Mouse (Mus musculus): ENCODE measurements at regions not wholly inside any gene's neighbourhood (a gene's known extent, or its start where the extent isn't known, plus 50 kb on each side); places are given as distances from the start of the nearest gene placed in this dataset.

- Histone ChIP-seq H3K4me3 (no peak overlapping the region), H3K27me3 (ENCODE audit: insufficient read depth, poor library complexity, severe bottlenecking) (no peaks in the 10 kb centered on the region), H3K4me1 (replicated peaks) (0 out of 2 replicates have a peak, but pooled peaks cover 4% of the 10 kb centered on the region), H3K27ac (no peak overlapping the region), H3K36me3 (no peaks in the 10 kb centered on the region), H3K9me3 (no peaks in the 10 kb centered on the region)
- DNase-seq (ENCODE audit: low spot score) = no peak
Observed at GRCm38 (mm10) chr4:27715696-27716095, 1097.2 kb upstream of the Epha7 start.

GRCm38 (mm10) chr4:27727761-27728160, 1085.2 kb upstream of the Epha7 start:
- H3K9me3 ChIP-seq = no peaks in the 10 kb centered on the region
- no peaks in the 10 kb centered on the region for H3K27me3 ChIP-seq (ENCODE audit: insufficient read depth, poor library complexity, severe bottlenecking)
- no peak for DNase-seq (ENCODE audit: low spot score)
- H3K27ac ChIP-seq = no peak overlapping the region
- H3K4me3 ChIP-seq = no peak overlapping the region
- 91% methylated on average over 3 of the region's 3 CpGs for WGBS
- no peaks in the 10 kb centered on the region for H3K4me1 ChIP-seq (replicated peaks)
- H3K36me3 ChIP-seq = no peaks in the 10 kb centered on the region

DNA sequence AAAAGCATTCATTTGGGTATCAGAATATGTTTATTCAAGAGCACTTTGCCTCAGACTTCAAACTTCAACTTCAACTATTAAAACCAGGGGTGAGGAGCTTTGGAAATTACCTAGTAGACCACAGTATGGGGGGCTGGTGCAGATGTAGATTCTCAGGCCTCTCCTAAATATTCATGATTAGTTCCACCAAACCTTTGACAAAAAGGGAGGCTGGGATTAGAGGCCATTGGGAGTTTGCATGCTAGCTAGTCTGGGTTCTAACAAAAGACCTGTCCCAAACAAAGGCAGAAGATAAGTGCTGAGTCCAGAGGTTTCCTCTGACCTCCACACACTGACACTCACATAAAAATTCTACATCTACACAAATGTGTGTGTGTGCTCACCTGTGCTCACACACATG, 1078.8 kb upstream of the Epha7 start:
- no peak for DNase-seq (ENCODE audit: low spot score)
- H3K9me3 ChIP-seq = no peaks in the 10 kb centered on the region
- H3K36me3 ChIP-seq = no peaks in the 10 kb centered on the region
- H3K4me3 ChIP-seq = no peak overlapping the region
- H3K27me3 ChIP-seq (ENCODE audit: insufficient read depth, poor library complexity, severe bottlenecking) = no peaks in the 10 kb centered on the region
- no peaks in the 10 kb centered on the region for H3K4me1 ChIP-seq (replicated peaks)
- no peak overlapping the region for H3K27ac ChIP-seq

DNA sequence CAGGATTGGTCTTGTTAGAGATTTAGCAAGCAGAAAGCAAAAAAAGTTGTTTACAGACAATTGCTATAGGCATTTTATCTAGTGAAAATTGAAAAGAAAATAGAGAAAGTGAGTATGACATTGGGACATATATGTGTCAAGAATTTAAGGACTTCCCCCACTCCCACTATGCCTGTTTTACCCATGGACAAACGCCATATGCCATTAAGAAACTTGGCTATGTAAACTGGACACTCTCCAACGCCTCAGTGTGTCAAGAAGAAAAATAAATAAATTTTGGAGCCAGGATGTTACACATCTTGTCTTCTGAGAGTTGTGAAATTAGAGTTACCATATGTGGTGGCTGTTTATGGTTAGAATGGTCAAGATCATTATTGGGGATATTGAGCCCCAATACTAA, 1031.1 kb upstream of the Epha7 start:
- H3K4me1 ChIP-seq (replicated peaks) = peaks cover 9% of the 10 kb centered on the region
- WGBS = 77% methylated on average over 2 of the region's 2 CpGs
- H3K36me3 ChIP-seq = no peaks in the 10 kb centered on the region
- no peak overlapping the region for H3K27ac ChIP-seq
- peaks cover 7% of the 10 kb centered on the region for H3K27me3 ChIP-seq (ENCODE audit: insufficient read depth, poor library complexity, severe bottlenecking)
- DNase-seq (ENCODE audit: low spot score) = no peak
- no peaks in the 10 kb centered on the region for H3K9me3 ChIP-seq
- no peak overlapping the region for H3K4me3 ChIP-seq

GRCm38 (mm10) chr4:27787070-27787469, 1025.9 kb upstream of the Epha7 start:
- Histone ChIP-seq H3K9me3 (no peaks in the 10 kb centered on the region), H3K27me3 (ENCODE audit: insufficient read depth, poor library complexity, severe bottlenecking) (peaks cover 17% of the 10 kb centered on the region), H3K36me3 (no peaks in the 10 kb centered on the region), H3K4me3 (no peak overlapping the region), H3K27ac (no peak overlapping the region; the same call in 1 of the 2 replicates), H3K4me1 (replicated peaks) (peaks cover 22% of the 10 kb centered on the region)
- 20% methylated on average over 4 of the region's 4 CpGs for WGBS
- DNase-seq (ENCODE audit: low spot score) = peak; percentile 40

Data from hindbrain, embryonic 10.5 days (tissue).